Mouse (Mus musculus): ENCODE results near the gene Hypm. TPM values are rescaled to one million over a fixed set of nuclear protein-coding genes. Genes with fewer than 3 reads are reported as not detected.

The Hypm gene
- polyA plus RNA-seq, 1 experiment from 2014 or later = not detected

GRCm38 (mm10) chrX:9885322-9885721 is 38.6 kb downstream of the Hypm start, which contains the start of gene Sytl5:
Sytl5 (plus strand) TSS chrX:9885622.
- TF ChIP-seq CTCF (IDR thresholded peaks at IDR 0.05; ENCODE audit: low read depth) = no peak
- Histone ChIP-seq H3K4me1 (replicated peaks; ENCODE audit: insufficient read depth, low read length) (no peaks in the 10 kb centered on the region), H3K9me3 (replicated peaks; ENCODE audit: low read length) (no peaks in the 10 kb centered on the region), H3K4me2 (ENCODE audit: low read length) (no peak within 1 kb of the TSS), H3K36me3 (ENCODE audit: insufficient read depth, low read length) (no peaks in the 10 kb centered on the region), H3K27me3 (ENCODE audit: insufficient read depth, low read length) (no peaks in the 10 kb centered on the region), H3K9ac (ENCODE audit: low read depth, low read length) (no peak within 1 kb of the TSS), H3K27ac (no peak within 1 kb of the TSS), H3K4me3 (replicated peaks; ENCODE audit: low read depth, low read length) (no peak within 1 kb of the TSS)
- ATAC-seq (replicated peaks; ENCODE audit: low FRiP score, low read depth) = no peak
- WGBS = 61% methylated on average over 2 of the region's 2 CpGs
- no peak for DNase-seq (ENCODE audit: low spot score)

Other genes starting within 250 kb of the Hypm start
- 84.6 and 91.8 TPM in 2 replicates for gene Dynlt3, start 183.9 kb upstream of the Hypm start, polyA plus RNA-seq (2015; fragmentation: Nextera tagmentation; extraction: Ambion mirVana)
- not detected in 2 replicates for gene H2al3, start 2.8 kb downstream of the Hypm start, polyA plus RNA-seq (2015; fragmentation: Nextera tagmentation; extraction: Ambion mirVana)
- 0.69 and 0.75 TPM in 2 replicates for gene Sytl5, start 38.7 kb downstream of the Hypm start, polyA plus RNA-seq (2015; fragmentation: Nextera tagmentation; extraction: Ambion mirVana)

Data from kidney, postnatal 0 days (tissue).